Mouse (Mus musculus) kidney, postnatal 0 days (tissue): ENCODE data around the gene Suco. TPM values are rescaled to one million over a fixed set of nuclear protein-coding genes. Genes with fewer than 3 reads are reported as not detected.

Experiments
- ATAC-seq: fragments of 200-750 bp; cut with Nextera tagmentation; replicated peaks from 2 replicates; pipeline ENCODE4 v1.8.0; 2017; ENCODE audit warnings: low read depth, moderate number of reproducible peaks, moderate TSS enrichment, moderate library complexity; ENCODE audit not compliant: low FRiP score
- DNase-seq: peaks from one replicate; pipeline ENCODE4 v3.0.0-alpha.2; 2016; ENCODE audit warnings: low spot score
- H3K27ac ChIP-seq: fragments of 300-500 bp; sonication (generic); 2 replicates; pipeline ENCODE4 v1.5.1; 2014; ENCODE audit warnings: mild to moderate bottlenecking
- H3K27me3 ChIP-seq: fragments of 300-500 bp; sonication (generic); 2 replicates; pipeline ENCODE4 v1.6.1; 2014; ENCODE audit warnings: low read length, mixed read lengths; ENCODE audit not compliant: insufficient read depth
- H3K36me3 ChIP-seq: fragments of 300-500 bp; sonication (generic); 2 replicates; pipeline ENCODE4 v1.6.1; 2014; ENCODE audit warnings: low read length, mixed read lengths; ENCODE audit not compliant: insufficient read depth
- H3K4me1 ChIP-seq: fragments of 300-500 bp; sonication (generic); replicated peaks from 2 replicates; pipeline ENCODE4 v1.6.1; 2014; ENCODE audit warnings: antibody characterized with exemption, low read length, mixed read lengths; ENCODE audit not compliant: insufficient read depth
- H3K4me2 ChIP-seq: fragments of 300-500 bp; sonication (generic); 2 replicates; pipeline ENCODE4 v1.6.1; 2014; ENCODE audit warnings: mild to moderate bottlenecking, low read length, moderate library complexity, mixed read lengths
- H3K4me3 ChIP-seq: fragments of 300-500 bp; sonication (generic); replicated peaks from 2 replicates; pipeline ENCODE4 v1.5.1; 2014; ENCODE audit warnings: low read depth, low read length
- H3K9ac ChIP-seq: fragments of 300-500 bp; sonication (generic); 2 replicates; pipeline ENCODE4 v1.6.1; 2014; ENCODE audit warnings: low read depth, low read length
- H3K9me3 ChIP-seq: fragments of 300-500 bp; sonication (generic); replicated peaks from 2 replicates; pipeline ENCODE4 v1.6.1; 2016; ENCODE audit warnings: low read length, inconsistent platforms, mixed read lengths
- CTCF ChIP-seq: IDR thresholded peaks from 2 replicates; pipeline ENCODE4 v1.5.1; 2016; ENCODE audit warnings: antibody characterized with exemption, low read depth, mild to moderate bottlenecking, moderate library complexity
- WGBS: fragments of 180-500 bp; shearing (Covaris S2); extraction: QIAGEN DNeasy Blood & Tissue Kit; methylation state at CpG from one replicate; pipeline ENCODE4 v1.1.7; 2014; 5-methylcytosine and 5-hydroxymethylcytosine counted together
- polyA plus RNA-seq: library from polyadenylated mRNA; unstranded; fragments of >200 nt; fragmentation: Nextera tagmentation; extraction: Ambion mirVana; gene quantifications from 2 replicates; pipeline ENCODE4 v1.2.1, GENCODE M21; 2015

The Suco gene
- polyA plus RNA-seq, 1 experiment from 2014 or later = 23.6 TPM

- DNase-seq = no peak
- 97% methylated on average over 2 of the region's 2 CpGs for WGBS
- ATAC-seq = no peak
These were observed 49.8 kb downstream of the Suco start for GRCm38 (mm10) chr1:161826677-161827076.

DNA sequence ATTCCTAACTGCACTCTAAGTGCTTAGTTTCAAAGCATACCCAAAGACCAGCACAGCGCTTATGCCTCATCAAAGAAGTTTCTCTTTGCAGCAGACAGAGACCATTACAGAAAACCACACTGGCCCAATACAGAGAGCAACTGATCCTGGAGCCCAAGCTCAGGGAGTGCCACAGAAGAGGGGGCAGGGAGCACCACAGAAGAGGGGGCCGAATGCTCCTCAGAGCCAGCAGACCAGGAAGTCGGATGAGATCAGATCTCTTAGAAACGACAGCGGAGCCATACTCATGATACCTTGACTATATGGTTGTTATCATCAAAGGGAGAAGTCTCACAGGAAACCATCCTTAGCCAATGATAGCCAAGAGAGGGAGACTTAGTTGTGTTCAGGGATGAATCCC, 67.1 kb downstream of the Suco start:
- no peak overlapping the region for H3K9ac ChIP-seq
- ATAC-seq = no peak
- no peaks in the 10 kb centered on the region for H3K4me1 ChIP-seq
- 70% methylated on average over 5 of the region's 5 CpGs for WGBS
- no peaks in the 10 kb centered on the region for H3K9me3 ChIP-seq
- no peak for DNase-seq
- H3K27me3 ChIP-seq = no peaks in the 10 kb centered on the region
- no peak for TF ChIP-seq CTCF
- no peak overlapping the region for H3K27ac ChIP-seq
- H3K4me3 ChIP-seq = no peak overlapping the region
- no peaks in the 10 kb centered on the region for H3K36me3 ChIP-seq
- H3K4me2 ChIP-seq = no peak overlapping the region

More at GRCm38 (mm10) chr1:161826677-161827076, 49.8 kb downstream of the Suco start:
- TF ChIP-seq CTCF = no peak
- peaks cover 13% of the 10 kb centered on the region; the same call in 1 of the 2 replicates for H3K36me3 ChIP-seq
- H3K4me2 ChIP-seq = no peak overlapping the region
- no peaks in the 10 kb centered on the region for H3K4me1 ChIP-seq
- no peak overlapping the region for H3K27ac ChIP-seq
- H3K9ac ChIP-seq = no peak overlapping the region
- no peaks in the 10 kb centered on the region for H3K27me3 ChIP-seq
- H3K9me3 ChIP-seq = no peaks in the 10 kb centered on the region
- no peak overlapping the region for H3K4me3 ChIP-seq

DNA sequence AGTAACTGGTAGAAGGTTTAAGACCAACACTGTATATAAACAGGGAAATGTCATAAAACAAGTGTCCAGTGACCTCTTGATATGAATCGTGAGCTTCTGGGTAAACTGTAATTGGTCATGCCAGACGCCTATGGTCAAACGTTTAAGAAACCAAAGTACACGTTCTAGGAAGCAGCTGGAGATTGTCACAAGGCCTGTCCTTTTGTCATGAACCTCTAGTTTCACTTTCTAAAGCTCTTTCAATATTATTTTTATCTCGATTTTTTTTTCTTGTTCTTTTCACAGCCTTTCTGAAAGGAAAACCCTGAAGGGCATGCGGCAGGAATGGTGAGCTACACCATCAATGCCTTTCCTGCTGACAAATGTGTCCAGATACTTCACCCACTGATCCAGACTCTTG, 67.5 kb downstream of the Suco start:
- Histone ChIP-seq H3K4me1 (no peaks in the 10 kb centered on the region), H3K9ac (no peak overlapping the region), H3K27me3 (no peaks in the 10 kb centered on the region), H3K9me3 (no peaks in the 10 kb centered on the region), H3K4me2 (no peak overlapping the region), H3K4me3 (no peak overlapping the region), H3K27ac (no peak overlapping the region), H3K36me3 (no peaks in the 10 kb centered on the region)
- WGBS = 31% methylated on average over 6 of the region's 6 CpGs
- no peak for TF ChIP-seq CTCF
- peak; percentile 56 for DNase-seq
- no peak for ATAC-seq

- WGBS = 83% methylated on average over 8 of the region's 8 CpGs
- Histone ChIP-seq H3K9ac (no peak overlapping the region), H3K4me1 (no peaks in the 10 kb centered on the region), H3K27ac (no peak overlapping the region), H3K4me2 (no peak overlapping the region), H3K4me3 (no peak overlapping the region), H3K9me3 (no peaks in the 10 kb centered on the region), H3K27me3 (no peaks in the 10 kb centered on the region), H3K36me3 (no peaks in the 10 kb centered on the region)
- TF ChIP-seq CTCF = no peak
- ATAC-seq = no peak
- no peak for DNase-seq
These were observed 71.9 kb downstream of the Suco start for GRCm38 (mm10) chr1:161804541-161804971.

DNA sequence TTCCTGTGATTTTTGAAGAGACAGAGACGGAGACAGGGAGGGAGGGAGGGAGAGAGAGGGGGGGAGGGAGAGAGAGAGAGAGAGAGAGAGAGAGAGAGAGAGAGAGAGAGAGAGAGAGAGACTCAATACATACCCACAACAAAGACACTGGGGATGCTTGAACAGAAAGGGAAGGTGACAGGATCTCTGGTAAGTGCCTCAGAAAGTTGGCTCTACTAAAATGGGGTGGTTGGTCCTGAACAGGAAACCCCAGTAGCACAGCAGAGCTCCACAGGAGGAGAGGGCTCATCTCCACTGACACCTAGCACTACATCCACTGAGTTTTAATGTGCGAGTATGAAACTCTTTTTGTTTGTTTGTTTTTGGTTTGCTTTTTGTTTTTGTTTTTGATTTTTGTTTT, 75.2 kb downstream of the Suco start:
- TF ChIP-seq CTCF = no peak

GRCm38 (mm10) chr1:161800256-161800655, 76.2 kb downstream of the Suco start:
- H3K27ac ChIP-seq = no peak overlapping the region
- DNase-seq (no peak), ATAC-seq (no peak)
- H3K4me3 ChIP-seq = no peak overlapping the region
- no peaks in the 10 kb centered on the region for H3K4me1 ChIP-seq
- no peak for TF ChIP-seq CTCF
- H3K27me3 ChIP-seq = no peaks in the 10 kb centered on the region
- H3K9ac ChIP-seq = no peak overlapping the region
- no peak overlapping the region for H3K4me2 ChIP-seq
- no peaks in the 10 kb centered on the region for H3K9me3 ChIP-seq
- H3K36me3 ChIP-seq = no peaks in the 10 kb centered on the region

More for the DNA sequence above, 75.2 kb downstream of the Suco start:
- H3K4me1 ChIP-seq = no peaks in the 10 kb centered on the region
- H3K4me3 ChIP-seq = no peak overlapping the region
- H3K36me3 ChIP-seq = no peaks in the 10 kb centered on the region
- H3K9me3 ChIP-seq = no peaks in the 10 kb centered on the region
- no peak overlapping the region for H3K27ac ChIP-seq
- ATAC-seq (no peak), DNase-seq (no peak)
- WGBS = 82% methylated on average over 2 of the region's 2 CpGs
- H3K9ac ChIP-seq = no peak overlapping the region
- H3K4me2 ChIP-seq = no peak overlapping the region
- no peaks in the 10 kb centered on the region for H3K27me3 ChIP-seq

- no peak overlapping the region for H3K4me2 ChIP-seq
- no peak for ATAC-seq
- H3K27me3 ChIP-seq = no peaks in the 10 kb centered on the region
- H3K9me3 ChIP-seq = no peaks in the 10 kb centered on the region
- no peak for DNase-seq
- no peaks in the 10 kb centered on the region for H3K4me1 ChIP-seq
- no peaks in the 10 kb centered on the region for H3K36me3 ChIP-seq
- no peak overlapping the region for H3K27ac ChIP-seq
- no peak for TF ChIP-seq CTCF
- H3K4me3 ChIP-seq = no peak overlapping the region
- H3K9ac ChIP-seq = no peak overlapping the region
These were observed 76.7 kb downstream of the Suco start for GRCm38 (mm10) chr1:161799791-161800190.
